Mouse (Mus musculus): ENCODE results near the gene Egfem1.

- TF ChIP-seq POLR2A (IDR thresholded peaks at IDR 0.05; ENCODE audit: extremely low read depth, insufficient read depth, low read length) = no peak
- no peak for TF ChIP-seq CTCF (IDR thresholded peaks at IDR 0.05; ENCODE audit: low read depth, low read length)
These were observed 527.4 kb downstream of the Egfem1 start for GRCm38 (mm10) chr3:29609174-29609573.

All from liver, adult 2 months (tissue).